Mouse (Mus musculus) right cerebral cortex, adult 18-20 months (tissue): ENCODE data around the gene Park7.
A peak's percentile ranks its signal among the peaks of the same experiment; 100 is the strongest.

ENCODE experiments used
- DNase-seq: peaks from one replicate; pipeline ENCODE4 v3.0.0; 2022; ENCODE audit warnings: mixed read lengths

The Park7 gene

GRCm38 (mm10) chr4:150914290-150914733 is at the start of gene Park7, which contains the start of gene Tnfrsf9:
TSS of gene Park7 (minus strand) at chr4:150914437.
TSS of gene Tnfrsf9 (plus strand) at chr4:150914562.
- peak; percentile 97 for DNase-seq

- no peak for DNase-seq
These were observed 49.5 kb upstream of the Park7 start for GRCm38 (mm10) chr4:150963711-150964110.

GRCm38 (mm10) chr4:150962231-150962630 is 48.0 kb upstream of the Park7 start:
- peak; percentile 26 for DNase-seq

- DNase-seq, result no peak
These were observed 44.3 kb upstream of the Park7 start for GRCm38 (mm10) chr4:150958536-150958935.

GRCm38 (mm10) chr4:150957106-150957458 is 42.8 kb upstream of the Park7 start:
- no peak for DNase-seq

GRCm38 (mm10) chr4:150956369-150957105 is 42.3 kb upstream of the Park7 start:
- peak; percentile 42 for DNase-seq

- no peak for DNase-seq
These were observed 36.7 kb upstream of the Park7 start for GRCm38 (mm10) chr4:150950972-150951371.

GRCm38 (mm10) chr4:150944707-150945106 is 30.5 kb upstream of the Park7 start:
- DNase-seq, result peak; percentile 36

- no peak for DNase-seq
These were observed 25.9 kb upstream of the Park7 start for GRCm38 (mm10) chr4:150939991-150940651.

- peak; percentile 38 for DNase-seq
These were observed 23.8 kb upstream of the Park7 start for GRCm38 (mm10) chr4:150938063-150938452.

- peak; percentile 55 for DNase-seq
These were observed 23.2 kb upstream of the Park7 start for GRCm38 (mm10) chr4:150937293-150938062.

- no peak for DNase-seq
These were observed 19.3 kb upstream of the Park7 start for GRCm38 (mm10) chr4:150933503-150933902.

GRCm38 (mm10) chr4:150927789-150928188 is 13.6 kb upstream of the Park7 start:
- DNase-seq, result no peak

GRCm38 (mm10) chr4:150926924-150927705 is 12.9 kb upstream of the Park7 start:
- no peak for DNase-seq

- no peak for DNase-seq
These were observed 11.7 kb upstream of the Park7 start for GRCm38 (mm10) chr4:150925923-150926322.

GRCm38 (mm10) chr4:150924936-150925335 is 10.7 kb upstream of the Park7 start:
- DNase-seq, result no peak

GRCm38 (mm10) chr4:150924308-150924707 is 10.1 kb upstream of the Park7 start:
- no peak for DNase-seq

GRCm38 (mm10) chr4:150921206-150921605 is 7.0 kb upstream of the Park7 start:
- DNase-seq, result no peak

GRCm38 (mm10) chr4:150917336-150918027 is 3.2 kb upstream of the Park7 start:
- no peak for DNase-seq

GRCm38 (mm10) chr4:150915181-150915906 is 1.1 kb upstream of the Park7 start:
- DNase-seq, result peak; percentile 65

GRCm38 (mm10) chr4:150913743-150914142 is 494 bp downstream of the Park7 start:
- no peak for DNase-seq
